ENCODE assay signal across 27 mouse cellular contexts in the genomic region with DNA sequence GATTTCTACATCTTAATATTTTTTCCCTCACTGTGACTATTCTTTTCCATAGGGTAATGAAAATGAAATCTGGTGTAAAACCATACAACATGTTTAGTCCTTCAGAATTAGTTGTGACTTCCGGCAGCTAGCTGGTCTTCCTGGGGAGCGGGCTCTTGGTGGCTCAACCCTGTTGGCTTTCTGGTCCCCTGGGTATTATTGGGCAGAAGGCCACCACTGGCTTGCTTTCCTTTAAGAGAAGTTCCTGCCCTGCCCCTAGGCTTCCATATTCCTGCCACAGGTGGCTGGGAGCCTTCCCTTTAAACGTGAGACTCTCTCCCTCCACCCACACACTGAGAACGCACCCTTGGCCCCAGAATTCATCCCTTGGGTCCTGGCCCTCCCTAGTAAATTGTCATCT. TPM values are rescaled to one million over a fixed set of nuclear protein-coding genes. Genes with fewer than 3 reads are reported as not detected.
DNase-seq lines count a peak whose midpoint lies in the region; ATAC-seq and TF ChIP-seq lines count a peak whose summit lies in the region.
"Had no signal": no experiment of that assay in that cellular context is flagged by ENCODE, and none has a peak within 500 bp of the region (broad histone marks: within the 10 kb centered on the region; RNA-seq: fewer than 3 reads in every experiment).

No protein-coding gene starts in this region.

- H3K4me2 ChIP-seq in forebrain, postnatal 0 days (ENCODE audit: low read depth), result no peak overlapping the region
- no peak overlapping the region for H3K4me2 ChIP-seq in forebrain, embryonic 12.5 days
- no peak overlapping the region for H3K4me2 ChIP-seq in hindbrain, postnatal 0 days (ENCODE audit: low read depth, low read length)
- no peak overlapping the region for H3K4me2 ChIP-seq in hindbrain, embryonic 14.5 days (replicated peaks)
- H3K4me2 ChIP-seq in midbrain, embryonic 14.5 days (ENCODE audit: low read length), result no peak overlapping the region
- no peak overlapping the region for H3K4me2 ChIP-seq in midbrain, embryonic 11.5 days
- H3K4me2 ChIP-seq: limb, embryonic 13.5 days; liver, embryonic 12.5 days; neural tube, embryonic 12.5 days had no signal

- 0 out of 2 replicates have a peak overlapping the region, but pooled peaks have one; percentile 21 for H3K27ac ChIP-seq in forebrain, postnatal 0 days (ENCODE audit: low read depth, low read length)
- no peak overlapping the region for H3K27ac ChIP-seq in forebrain, embryonic 12.5 days
- peak overlapping the region; percentile 60; the same call in 1 of the 2 replicates for H3K27ac ChIP-seq in hindbrain, postnatal 0 days
- H3K27ac ChIP-seq in hindbrain, embryonic 14.5 days, result no peak overlapping the region
- 0 out of 2 replicates have a peak overlapping the region, but pooled peaks have one; percentile 8 for H3K27ac ChIP-seq in midbrain, embryonic 14.5 days (replicated peaks; ENCODE audit: low read depth, low read length)
- no peak overlapping the region; the same call in 1 of the 2 replicates for H3K27ac ChIP-seq in midbrain, embryonic 11.5 days (ENCODE audit: low read depth, low read length)
- H3K27ac ChIP-seq: kidney, postnatal 0 days; limb, embryonic 13.5 days; liver, embryonic 12.5 days; neural tube, embryonic 12.5 days had no signal

- 0 out of 2 replicates have a peak, but pooled peaks cover 3% of the 10 kb centered on the region for H3K4me1 ChIP-seq in forebrain, postnatal 0 days (ENCODE audit: insufficient read depth)
- peaks cover 13% of the 10 kb centered on the region for H3K4me1 ChIP-seq in forebrain, embryonic 12.5 days
- no peaks in the 10 kb centered on the region for H3K4me1 ChIP-seq in hindbrain, postnatal 0 days (ENCODE audit: insufficient read depth, low read length)
- no peaks in the 10 kb centered on the region; the same call in 1 of the 2 replicates for H3K4me1 ChIP-seq in hindbrain, embryonic 14.5 days (replicated peaks; ENCODE audit: control insufficient read depth, insufficient read depth, low read length)
- H3K4me1 ChIP-seq in midbrain, embryonic 14.5 days (ENCODE audit: control insufficient read depth, insufficient read depth, low read length), result peaks cover 9% of the 10 kb centered on the region; the same call in 1 of the 2 replicates
- H3K4me1 ChIP-seq in midbrain, embryonic 11.5 days (ENCODE audit: control insufficient read depth, insufficient read depth, low read length), result peaks cover 9% of the 10 kb centered on the region
- H3K4me1 ChIP-seq: liver, embryonic 12.5 days had no signal

- no peaks in the 10 kb centered on the region for H3K9me3 ChIP-seq in forebrain, postnatal 0 days (ENCODE audit: low read length)
- no peaks in the 10 kb centered on the region for H3K9me3 ChIP-seq in forebrain, embryonic 12.5 days
- H3K9me3 ChIP-seq in hindbrain, postnatal 0 days (ENCODE audit: low read length), result no peaks in the 10 kb centered on the region
- no peaks in the 10 kb centered on the region for H3K9me3 ChIP-seq in hindbrain, embryonic 14.5 days (ENCODE audit: control insufficient read depth, low read length)
- H3K9me3 ChIP-seq in midbrain, embryonic 14.5 days (ENCODE audit: control insufficient read depth, low read length), result no peaks in the 10 kb centered on the region; the same call in 1 of the 2 replicates
- peaks cover 3% of the 10 kb centered on the region; the same call in 1 of the 2 replicates for H3K9me3 ChIP-seq in midbrain, embryonic 11.5 days (ENCODE audit: control insufficient read depth, low read length)
- H3K9me3 ChIP-seq: liver, embryonic 12.5 days; neural tube, embryonic 12.5 days had no signal

- no peak overlapping the region for H3K4me3 ChIP-seq in forebrain, postnatal 0 days (ENCODE audit: low read depth, low read length)
- no peak overlapping the region for H3K4me3 ChIP-seq in forebrain, embryonic 12.5 days (replicated peaks)
- H3K4me3 ChIP-seq in hindbrain, postnatal 0 days (ENCODE audit: low read length), result no peak overlapping the region
- no peak overlapping the region for H3K4me3 ChIP-seq in hindbrain, embryonic 14.5 days (replicated peaks; ENCODE audit: low read length)
- no peak overlapping the region for H3K4me3 ChIP-seq in midbrain, embryonic 14.5 days (replicated peaks; ENCODE audit: low read depth, low read length)
- H3K4me3 ChIP-seq in midbrain, embryonic 11.5 days (ENCODE audit: low read depth, low read length), result no peak overlapping the region
- H3K4me3 ChIP-seq: limb, embryonic 13.5 days; liver, embryonic 12.5 days; myocyte; neural tube, embryonic 12.5 days had no signal

- H3K9ac ChIP-seq in forebrain, postnatal 0 days, result no peak overlapping the region
- no peak overlapping the region for H3K9ac ChIP-seq in forebrain, embryonic 12.5 days
- H3K9ac ChIP-seq in hindbrain, postnatal 0 days (replicated peaks; ENCODE audit: low read length), result no peak overlapping the region
- H3K9ac ChIP-seq in hindbrain, embryonic 14.5 days, result no peak overlapping the region
- no peak overlapping the region for H3K9ac ChIP-seq in midbrain, embryonic 14.5 days (replicated peaks; ENCODE audit: low read length)
- no peak overlapping the region for H3K9ac ChIP-seq in midbrain, embryonic 11.5 days (ENCODE audit: low read length)
- H3K9ac ChIP-seq: limb, embryonic 13.5 days; liver, embryonic 12.5 days; liver, postnatal 0 days; neural tube, embryonic 12.5 days had no signal

- H3K27me3 ChIP-seq in forebrain, postnatal 0 days (ENCODE audit: insufficient read depth, low read length), result no peaks in the 10 kb centered on the region
- H3K27me3 ChIP-seq in forebrain, embryonic 12.5 days, result 0 out of 2 replicates have a peak, but pooled peaks cover 6% of the 10 kb centered on the region
- 0 out of 2 replicates have a peak, but pooled peaks cover 2% of the 10 kb centered on the region for H3K27me3 ChIP-seq in hindbrain, postnatal 0 days (ENCODE audit: insufficient read depth, low read length)
- H3K27me3 ChIP-seq in hindbrain, embryonic 14.5 days (ENCODE audit: control insufficient read depth, insufficient read depth, low read length), result no peaks in the 10 kb centered on the region
- H3K27me3 ChIP-seq in midbrain, embryonic 14.5 days (ENCODE audit: control insufficient read depth, insufficient read depth, low read length), result no peaks in the 10 kb centered on the region
- H3K27me3 ChIP-seq in midbrain, embryonic 11.5 days (ENCODE audit: control insufficient read depth, insufficient read depth, low read length), result no peaks in the 10 kb centered on the region
- H3K27me3 ChIP-seq: neural tube, embryonic 12.5 days had no signal

- TF ChIP-seq CTCF in forebrain, postnatal 0 days (IDR thresholded peaks at IDR 0.05; ENCODE audit: low read depth), result no peak
- TF ChIP-seq CTCF in hindbrain, postnatal 0 days (IDR thresholded peaks at IDR 0.05; ENCODE audit: low read depth), result no peak

- DNase-seq in forebrain, postnatal 0 days, result no peak
- DNase-seq in hindbrain, postnatal 0 days (ENCODE audit: low spot score), result no peak
- no peak for DNase-seq in hindbrain, embryonic 14.5 days (ENCODE audit: low spot score)
- DNase-seq in midbrain, embryonic 14.5 days, result no peak
- DNase-seq in midbrain, embryonic 11.5 days (ENCODE audit: low spot score, missing footprints), result no peak
- no peak for DNase-seq in urinary bladder, adult 2 months (ENCODE audit: low spot score)
- DNase-seq: B cell, adult 2 months; cerebellum, adult 2 months; cerebellum, postnatal 25 days; gastrocnemius, postnatal 14 days; kidney, adult 8-10 months; kidney, postnatal 4 days; layer of hippocampus, adult 9-11 months; liver, postnatal 0 days; lung, postnatal 36 days; spleen, adult 18-20 months; thymus, postnatal 14 days had no signal

- no peaks in the 10 kb centered on the region for H3K36me3 ChIP-seq in forebrain, postnatal 0 days (ENCODE audit: insufficient read depth)
- H3K36me3 ChIP-seq in forebrain, embryonic 12.5 days (replicated peaks), result 0 out of 2 replicates have a peak, but pooled peaks cover 4% of the 10 kb centered on the region
- no peaks in the 10 kb centered on the region for H3K36me3 ChIP-seq in hindbrain, postnatal 0 days (ENCODE audit: insufficient read depth, low read length)
- H3K36me3 ChIP-seq in hindbrain, embryonic 14.5 days (replicated peaks; ENCODE audit: control insufficient read depth, insufficient read depth), result no peaks in the 10 kb centered on the region
- no peaks in the 10 kb centered on the region; the same call in 1 of the 2 replicates for H3K36me3 ChIP-seq in midbrain, embryonic 14.5 days (ENCODE audit: control insufficient read depth, insufficient read depth, low read length)
- no peaks in the 10 kb centered on the region for H3K36me3 ChIP-seq in midbrain, embryonic 11.5 days (ENCODE audit: control insufficient read depth, insufficient read depth, low read length)
- H3K36me3 ChIP-seq: limb, embryonic 13.5 days; liver, embryonic 12.5 days; neural tube, embryonic 12.5 days had no signal

- WGBS in forebrain, postnatal 0 days, result 72% methylated on average over 4 of the region's 4 CpGs
- WGBS in forebrain, embryonic 12.5 days, result 79% methylated on average over 4 of the region's 4 CpGs
- WGBS in hindbrain, postnatal 0 days, result 75% methylated on average over 4 of the region's 4 CpGs
- 75% methylated on average over 4 of the region's 4 CpGs for WGBS in hindbrain, embryonic 14.5 days
- 70% methylated on average over 4 of the region's 4 CpGs for WGBS in midbrain, embryonic 14.5 days
- WGBS in midbrain, embryonic 11.5 days, result 76% methylated on average over 4 of the region's 4 CpGs

- ATAC-seq in forebrain, postnatal 0 days, result no peak
- ATAC-seq in forebrain, embryonic 12.5 days (ENCODE audit: low FRiP score), result no peak
- ATAC-seq in hindbrain, postnatal 0 days, result no peak
- ATAC-seq in hindbrain, embryonic 14.5 days (ENCODE audit: low FRiP score), result no peak
- no peak for ATAC-seq in midbrain, embryonic 14.5 days (ENCODE audit: low FRiP score, low TSS enrichment)
- ATAC-seq in midbrain, embryonic 11.5 days (ENCODE audit: low FRiP score), result no peak
- ATAC-seq: forebrain, embryonic 16.5 days; intestine, embryonic 16.5 days; liver, embryonic 12.5 days; liver, postnatal 0 days had no signal

RNA-seq across cellular contexts. Expression of gene Rgma, which starts 9.8 kb away (rescaled TPM):
- total RNA-seq in forebrain, postnatal 0 days (2014; rRNA removed), result 72.2 and 96.4 TPM in 2 replicates
- polyA plus RNA-seq in forebrain, postnatal 0 days (2015; fragmentation: Nextera tagmentation; extraction: Ambion mirVana), result 34.1 and 39.9 TPM in 2 replicates
- polyA plus RNA-seq in forebrain, embryonic 12.5 days (2016; fragmentation: Nextera tagmentation; extraction: Ambion mirVana), result 37.3 and 42.3 TPM in 2 replicates
- 139 and 147 TPM in 2 replicates for total RNA-seq in hindbrain, postnatal 0 days (2014; rRNA removed)
- 33.7 and 36.5 TPM in 2 replicates for polyA plus RNA-seq in hindbrain, postnatal 0 days (2015; fragmentation: Nextera tagmentation; extraction: Ambion mirVana)
- polyA plus RNA-seq in hindbrain, embryonic 14.5 days (2014; fragmentation: Nextera tagmentation; extraction: Ambion mirVana), result 46.3 and 46.7 TPM in 2 replicates
- 46.4 and 59.4 TPM in 2 replicates for polyA plus RNA-seq in midbrain, embryonic 14.5 days (2014; fragmentation: Nextera tagmentation; extraction: Ambion mirVana)
- 43.9 and 47.5 TPM in 2 replicates for polyA plus RNA-seq in midbrain, embryonic 11.5 days (2014; fragmentation: Nextera tagmentation; extraction: Ambion mirVana)
- polyA plus RNA-seq in urinary bladder, adult 2 months (2012; rRNA removed), result 7.2 and 18.5 TPM in 2 replicates
- total RNA-seq: granulocyte monocyte progenitor cell, adult 5-6 weeks; megakaryocyte, adult 5-6 weeks had no signal

Comparison
In these comparisons a context has a peak if more than half of its experiments do, and no peak if none do; other contexts are left out.
1. H3K27ac ChIP-seq: peak in forebrain, postnatal 0 days (single experiment), hindbrain, postnatal 0 days (single experiment) and midbrain, embryonic 14.5 days (single experiment); none in forebrain, embryonic 12.5 days (single experiment), hindbrain, embryonic 14.5 days (single experiment) and midbrain, embryonic 11.5 days (single experiment).